Mouse (Mus musculus) embryonic facial prominence, embryonic 14.5 days (tissue): ENCODE measurements around the gene Nsmce1. TPM values are rescaled to one million over a fixed set of nuclear protein-coding genes. Genes with fewer than 3 reads are reported as not detected.
A peak's percentile ranks its signal among the peaks of the same experiment; 100 is the strongest.

Experiments used
- ATAC-seq: fragments of 200-750 bp; cut with Nextera tagmentation; 2 replicates; pipeline ENCODE4 v1.8.0; 2017; ENCODE audit warnings: low read depth, moderate number of reproducible peaks, moderate TSS enrichment
- DNase-seq: peaks from one replicate; pipeline ENCODE4 v3.0.0-alpha.2; 2015; ENCODE audit warnings: low spot score
- H3K27ac ChIP-seq: fragments of 300-500 bp; sonication (generic); replicated peaks from 2 replicates; pipeline ENCODE4 v1.5.1; 2014; ENCODE audit warnings: low read depth, mild to moderate bottlenecking, low read length, moderate library complexity
- H3K27me3 ChIP-seq: fragments of 300-500 bp; sonication (generic); replicated peaks from 2 replicates; pipeline ENCODE4 v1.6.1; 2014; ENCODE audit warnings: low read length; ENCODE audit not compliant: control insufficient read depth, insufficient read depth
- H3K36me3 ChIP-seq: fragments of 300-500 bp; sonication (generic); 2 replicates; pipeline ENCODE4 v1.6.1; 2014; ENCODE audit warnings: low read length, mixed read lengths; ENCODE audit not compliant: control insufficient read depth, insufficient read depth
- H3K4me1 ChIP-seq: fragments of 300-500 bp; sonication (generic); 2 replicates; pipeline ENCODE4 v1.6.1; 2014; ENCODE audit warnings: antibody characterized with exemption, low read length; ENCODE audit not compliant: control insufficient read depth, insufficient read depth
- H3K4me2 ChIP-seq: fragments of 300-500 bp; sonication (generic); 2 replicates; pipeline ENCODE4 v1.6.1; 2014; ENCODE audit warnings: low read depth, mild to moderate bottlenecking, low read length, moderate library complexity, mixed read lengths
- H3K4me3 ChIP-seq: fragments of 300-500 bp; sonication (generic); 2 replicates; pipeline ENCODE4 v1.5.1; 2014; ENCODE audit warnings: low read depth, mild to moderate bottlenecking, low read length
- H3K9ac ChIP-seq: fragments of 300-500 bp; sonication (generic); 2 replicates; pipeline ENCODE4 v1.6.1; 2014; ENCODE audit warnings: low read depth, mild to moderate bottlenecking, low read length, moderate library complexity, mixed read lengths
- H3K9me3 ChIP-seq: fragments of 300-500 bp; sonication (generic); 2 replicates; pipeline ENCODE4 v1.6.1; 2016; ENCODE audit warnings: low read length; ENCODE audit not compliant: control insufficient read depth
- WGBS: fragments of 180-500 bp; shearing (Covaris S2); extraction: QIAGEN DNeasy Blood & Tissue Kit; methylation state at CpG from one replicate; pipeline ENCODE4 v1.1.7; 2014; 5-methylcytosine and 5-hydroxymethylcytosine counted together
- polyA plus RNA-seq: library from polyadenylated mRNA; unstranded; fragments of >200 nt; fragmentation: Nextera tagmentation; extraction: Ambion mirVana; gene quantifications from 2 replicates; pipeline ENCODE4 v1.2.1, GENCODE M21; 2014

The Nsmce1 gene
- polyA plus RNA-seq, 1 experiment from 2014 or later = 115 TPM

GRCm38 (mm10) chr7:125516723-125517122 is 25.3 kb upstream of the Nsmce1 start:
- Histone ChIP-seq H3K4me3 (no peak overlapping the region), H3K4me1 (peaks cover 17% of the 10 kb centered on the region), H3K9ac (no peak overlapping the region), H3K27ac (no peak overlapping the region), H3K4me2 (no peak overlapping the region), H3K36me3 (no peaks in the 10 kb centered on the region), H3K9me3 (no peaks in the 10 kb centered on the region), H3K27me3 (no peaks in the 10 kb centered on the region)
- DNase-seq (no peak), ATAC-seq (no peak)
- whole genome bisulfite sequencing = 91% methylated on average over 8 of the region's 8 CpGs

GRCm38 (mm10) chr7:125515081-125515853 is 23.9 kb upstream of the Nsmce1 start:
- no peaks in the 10 kb centered on the region for H3K27me3 ChIP-seq
- H3K9ac ChIP-seq = no peak overlapping the region
- H3K27ac ChIP-seq = 0 out of 2 replicates have a peak overlapping the region, but pooled peaks have one; percentile 40
- 0 out of 2 replicates have a peak, but pooled peaks have one; percentile 22 for ATAC-seq
- no peak overlapping the region for H3K4me2 ChIP-seq
- H3K36me3 ChIP-seq = no peaks in the 10 kb centered on the region
- H3K4me3 ChIP-seq = no peak overlapping the region
- H3K9me3 ChIP-seq = no peaks in the 10 kb centered on the region
- H3K4me1 ChIP-seq = peaks cover 17% of the 10 kb centered on the region
- WGBS = 51% methylated on average over 5 of the region's 5 CpGs
- DNase-seq = peak; percentile 79

- no peaks in the 10 kb centered on the region for H3K9me3 ChIP-seq
- no peak overlapping the region for H3K4me3 ChIP-seq
- DNase-seq (no peak), ATAC-seq (no peak)
- no peaks in the 10 kb centered on the region for H3K27me3 ChIP-seq
- no peak overlapping the region for H3K27ac ChIP-seq
- no peak overlapping the region for H3K4me2 ChIP-seq
- H3K36me3 ChIP-seq = no peaks in the 10 kb centered on the region
- no peak overlapping the region for H3K9ac ChIP-seq
- WGBS = 36% methylated on average over 2 of the region's 2 CpGs
- H3K4me1 ChIP-seq = peaks cover 10% of the 10 kb centered on the region; the same call in 1 of the 2 replicates
Measured at GRCm38 (mm10) chr7:125511852-125512251, 20.5 kb upstream of the Nsmce1 start.

GRCm38 (mm10) chr7:125511432-125511831 is 20.0 kb upstream of the Nsmce1 start:
- no peak overlapping the region for H3K9ac ChIP-seq
- H3K27me3 ChIP-seq = no peaks in the 10 kb centered on the region
- DNase-seq = no peak
- no peaks in the 10 kb centered on the region for H3K9me3 ChIP-seq
- H3K27ac ChIP-seq = no peak overlapping the region
- no peak overlapping the region for H3K4me2 ChIP-seq
- no peak overlapping the region for H3K4me3 ChIP-seq
- no peak for ATAC-seq
- peaks cover 9% of the 10 kb centered on the region; the same call in 1 of the 2 replicates for H3K4me1 ChIP-seq
- 77% methylated on average over 5 of the region's 5 CpGs for WGBS
- H3K36me3 ChIP-seq = no peaks in the 10 kb centered on the region

GRCm38 (mm10) chr7:125507279-125507678 is 15.9 kb upstream of the Nsmce1 start:
- H3K27me3 ChIP-seq = no peaks in the 10 kb centered on the region
- no peak overlapping the region for H3K4me2 ChIP-seq
- H3K36me3 ChIP-seq = no peaks in the 10 kb centered on the region
- no peaks in the 10 kb centered on the region for H3K4me1 ChIP-seq
- H3K9me3 ChIP-seq = no peaks in the 10 kb centered on the region
- H3K27ac ChIP-seq = no peak overlapping the region
- no peak for ATAC-seq
- 83% methylated on average over 2 of the region's 2 CpGs for WGBS
- DNase-seq = no peak
- no peak overlapping the region for H3K9ac ChIP-seq
- H3K4me3 ChIP-seq = no peak overlapping the region

GRCm38 (mm10) chr7:125505568-125505967 is 14.2 kb upstream of the Nsmce1 start:
- 82% methylated on average over 10 of the region's 10 CpGs for WGBS
- DNase-seq (no peak), ATAC-seq (no peak)
- Histone ChIP-seq H3K9ac (no peak overlapping the region), H3K4me3 (no peak overlapping the region), H3K36me3 (no peaks in the 10 kb centered on the region), H3K4me1 (no peaks in the 10 kb centered on the region), H3K4me2 (no peak overlapping the region), H3K9me3 (no peaks in the 10 kb centered on the region), H3K27ac (no peak overlapping the region), H3K27me3 (no peaks in the 10 kb centered on the region)

- H3K27me3 ChIP-seq = no peaks in the 10 kb centered on the region
- H3K27ac ChIP-seq = no peak overlapping the region
- WGBS = 81% methylated on average over 5 of the region's 5 CpGs
- DNase-seq (no peak), ATAC-seq (no peak)
- no peaks in the 10 kb centered on the region for H3K9me3 ChIP-seq
- no peaks in the 10 kb centered on the region for H3K36me3 ChIP-seq
- no peak overlapping the region for H3K4me2 ChIP-seq
- no peak overlapping the region for H3K4me3 ChIP-seq
- no peaks in the 10 kb centered on the region for H3K4me1 ChIP-seq
- H3K9ac ChIP-seq = no peak overlapping the region
Measured at GRCm38 (mm10) chr7:125504618-125505017, 13.2 kb upstream of the Nsmce1 start.

GRCm38 (mm10) chr7:125503374-125504092 is 12.1 kb upstream of the Nsmce1 start:
- no peak for ATAC-seq
- H3K4me3 ChIP-seq = no peak overlapping the region
- H3K9me3 ChIP-seq = no peaks in the 10 kb centered on the region
- DNase-seq = no peak
- no peak overlapping the region for H3K4me2 ChIP-seq
- no peak overlapping the region for H3K9ac ChIP-seq
- no peaks in the 10 kb centered on the region for H3K36me3 ChIP-seq
- no peaks in the 10 kb centered on the region for H3K4me1 ChIP-seq
- WGBS = 84% methylated on average over 5 of the region's 5 CpGs
- H3K27me3 ChIP-seq = no peaks in the 10 kb centered on the region
- H3K27ac ChIP-seq = no peak overlapping the region
